Mouse (Mus musculus) neural tube, embryonic 14.5 days (tissue): ENCODE measurements around the gene Cck. TPM values are rescaled to one million over a fixed set of nuclear protein-coding genes. Genes with fewer than 3 reads are reported as not detected.
"Not testable (repeated sequence)": the region's sequence is repeated elsewhere in the genome, so short reads cannot be mapped to it uniquely, and the experiment has no call there.

Experiments used
- ATAC-seq: fragments of 200-750 bp; cut with Nextera tagmentation; 2 replicates; pipeline ENCODE4 v1.8.0; 2017; ENCODE audit warnings: low read depth, mild to moderate bottlenecking, moderate TSS enrichment, moderate library complexity
- H3K27ac ChIP-seq: fragments of 300-500 bp; sonication (generic); 2 replicates; pipeline ENCODE4 v1.5.1; 2014; ENCODE audit warnings: low read depth, mild to moderate bottlenecking, control low read depth, low read length, moderate library complexity, mixed read lengths
- H3K27me3 ChIP-seq: fragments of 300-500 bp; sonication (generic); 2 replicates; pipeline ENCODE4 v1.6.1; 2014; ENCODE audit warnings: low read length; ENCODE audit not compliant: control insufficient read depth, insufficient read depth
- H3K36me3 ChIP-seq: fragments of 300-500 bp; sonication (generic); 2 replicates; pipeline ENCODE4 v1.6.1; 2014; ENCODE audit warnings: low read length, mixed read lengths; ENCODE audit not compliant: control insufficient read depth, insufficient read depth
- H3K4me1 ChIP-seq: fragments of 300-500 bp; sonication (generic); 2 replicates; pipeline ENCODE4 v1.6.1; 2014; ENCODE audit warnings: low read length; ENCODE audit not compliant: control insufficient read depth, insufficient read depth
- H3K4me2 ChIP-seq: fragments of 300-500 bp; sonication (generic); 2 replicates; pipeline ENCODE4 v1.6.1; 2014; ENCODE audit warnings: mild to moderate bottlenecking, low read depth, low read length, control low read depth
- H3K4me3 ChIP-seq: fragments of 300-500 bp; sonication (generic); 2 replicates; pipeline ENCODE4 v1.5.1; 2014; ENCODE audit warnings: low read depth, low read length, control low read depth, mixed read lengths
- H3K9ac ChIP-seq: fragments of 300-500 bp; sonication (generic); replicated peaks from 2 replicates; pipeline ENCODE4 v1.6.1; 2014; ENCODE audit warnings: low read depth, mild to moderate bottlenecking, control low read depth, low read length, mixed read lengths
- H3K9me3 ChIP-seq: fragments of 300-500 bp; sonication (generic); 2 replicates; pipeline ENCODE4 v1.6.1; 2016; ENCODE audit warnings: low read length; ENCODE audit not compliant: control insufficient read depth
- WGBS: fragments of 180-500 bp; shearing (Covaris S2); extraction: QIAGEN DNeasy Blood & Tissue Kit; methylation state at CpG from one replicate; pipeline ENCODE4 v1.1.7; 2014; 5-methylcytosine and 5-hydroxymethylcytosine counted together
- polyA plus RNA-seq: library from polyadenylated mRNA; unstranded; fragments of >200 nt; fragmentation: Nextera tagmentation; extraction: Ambion mirVana; gene quantifications from 2 replicates; pipeline ENCODE4 v1.2.1, GENCODE M21; 2014

The Cck gene
- polyA plus RNA-seq, 1 experiment from 2014 or later = 169 TPM

GRCm38 (mm10) chr9:121474771-121475170, 20.7 kb downstream of the Cck start:
- no peak for ATAC-seq
- peaks cover 16% of the 10 kb centered on the region; the same call in 1 of the 2 replicates for H3K36me3 ChIP-seq
- 88% methylated on average over 5 of the region's 5 CpGs for WGBS

GRCm38 (mm10) chr9:121469711-121470110, 25.8 kb downstream of the Cck start:
- H3K36me3 ChIP-seq = peaks cover 26% of the 10 kb centered on the region; the same call in 1 of the 2 replicates
- no peak overlapping the region for H3K9ac ChIP-seq
- no peak overlapping the region for H3K27ac ChIP-seq
- no peak for ATAC-seq
- H3K9me3 ChIP-seq = no peaks in the 10 kb centered on the region
- 80% methylated on average over 6 of the region's 6 CpGs for WGBS
- no peak overlapping the region for H3K4me2 ChIP-seq
- H3K4me3 ChIP-seq = no peak overlapping the region
- no peaks in the 10 kb centered on the region for H3K27me3 ChIP-seq
- H3K4me1 ChIP-seq = no peaks in the 10 kb centered on the region

More at GRCm38 (mm10) chr9:121474771-121475170, 20.7 kb downstream of the Cck start:
- H3K27me3 ChIP-seq = no peaks in the 10 kb centered on the region
- no peak overlapping the region for H3K4me3 ChIP-seq
- no peak overlapping the region for H3K27ac ChIP-seq
- H3K9me3 ChIP-seq = no peaks in the 10 kb centered on the region
- H3K4me1 ChIP-seq = peaks cover 2% of the 10 kb centered on the region; the same call in 1 of the 2 replicates
- H3K4me2 ChIP-seq = no peak overlapping the region
- H3K9ac ChIP-seq = no peak overlapping the region

- 82% methylated on average over 11 of the region's 11 CpGs for WGBS
- Histone ChIP-seq H3K27ac (no peak overlapping the region), H3K36me3 (peaks cover 18% of the 10 kb centered on the region; the same call in 1 of the 2 replicates), H3K9ac (no peak overlapping the region), H3K4me3 (no peak overlapping the region), H3K4me1 (no peaks in the 10 kb centered on the region), H3K27me3 (no peaks in the 10 kb centered on the region), H3K4me2 (no peak overlapping the region), H3K9me3 (no peaks in the 10 kb centered on the region)
- ATAC-seq = no peak
These were observed 28.0 kb downstream of the Cck start for GRCm38 (mm10) chr9:121467460-121467859.

- Histone ChIP-seq H3K4me1 (no peaks in the 10 kb centered on the region), H3K9ac (no peak overlapping the region), H3K4me3 (no peak overlapping the region), H3K27ac (no peak overlapping the region), H3K9me3 (no peaks in the 10 kb centered on the region), H3K4me2 (no peak overlapping the region), H3K27me3 (no peaks in the 10 kb centered on the region), H3K36me3 (peaks cover 36% of the 10 kb centered on the region)
- WGBS = 80% methylated on average over 15 of the region's 16 CpGs
- ATAC-seq = no peak
These were observed 35.0 kb downstream of the Cck start for GRCm38 (mm10) chr9:121460527-121460926.

- Histone ChIP-seq H3K4me2 (no peak overlapping the region), H3K27me3 (no peaks in the 10 kb centered on the region), H3K9ac (no peak overlapping the region), H3K4me1 (no peaks in the 10 kb centered on the region), H3K36me3 (peaks cover 37% of the 10 kb centered on the region), H3K27ac (no peak overlapping the region), H3K9me3 (no peaks in the 10 kb centered on the region), H3K4me3 (no peak overlapping the region)
- no peak for ATAC-seq
- 81% methylated on average over 2 of the region's 2 CpGs for WGBS
These were observed 35.5 kb downstream of the Cck start for GRCm38 (mm10) chr9:121459950-121460349.

GRCm38 (mm10) chr9:121458466-121458865, 37.0 kb downstream of the Cck start:
- H3K36me3 ChIP-seq = peaks cover 47% of the 10 kb centered on the region
- no peak overlapping the region for H3K27ac ChIP-seq
- H3K4me3 ChIP-seq = no peak overlapping the region
- 34% methylated on average over 8 of the region's 8 CpGs for WGBS
- no peak overlapping the region for H3K4me2 ChIP-seq
- no peak for ATAC-seq
- H3K4me1 ChIP-seq = no peaks in the 10 kb centered on the region
- no peaks in the 10 kb centered on the region for H3K9me3 ChIP-seq
- no peaks in the 10 kb centered on the region for H3K27me3 ChIP-seq
- no peak overlapping the region for H3K9ac ChIP-seq

- 94% methylated on average over 13 of the region's 13 CpGs for WGBS
- Histone ChIP-seq H3K4me3 (no peak overlapping the region), H3K4me2 (no peak overlapping the region), H3K27ac (no peak overlapping the region), H3K27me3 (no peaks in the 10 kb centered on the region), H3K9ac (no peak overlapping the region), H3K36me3 (peaks cover 47% of the 10 kb centered on the region), H3K9me3 (no peaks in the 10 kb centered on the region), H3K4me1 (no peaks in the 10 kb centered on the region)
- no peak for ATAC-seq
These were observed 38.6 kb downstream of the Cck start for GRCm38 (mm10) chr9:121456739-121457515.

- ATAC-seq = no peak
- 91% methylated on average over 3 of the region's 3 CpGs for WGBS
- H3K36me3 ChIP-seq = peaks cover 43% of the 10 kb centered on the region
These were observed 40.6 kb downstream of the Cck start for GRCm38 (mm10) chr9:121454891-121455290.

GRCm38 (mm10) chr9:121452342-121452942, 43.1 kb downstream of the Cck start:
- H3K4me2 ChIP-seq, H3K4me3 ChIP-seq, ATAC-seq, H3K9me3 ChIP-seq, H3K27ac ChIP-seq, H3K27me3 ChIP-seq, H3K4me1 ChIP-seq, H3K9ac ChIP-seq: not testable (repeated sequence)
- WGBS = 34% methylated on average over 9 of the region's 9 CpGs
- H3K36me3 ChIP-seq = peaks cover 47% of the 10 kb centered on the region

More at GRCm38 (mm10) chr9:121454891-121455290, 40.6 kb downstream of the Cck start:
- no peak overlapping the region for H3K27ac ChIP-seq
- H3K9me3 ChIP-seq = no peaks in the 10 kb centered on the region
- no peak overlapping the region for H3K9ac ChIP-seq
- H3K4me3 ChIP-seq = no peak overlapping the region
- no peaks in the 10 kb centered on the region for H3K4me1 ChIP-seq
- no peak overlapping the region for H3K4me2 ChIP-seq
- H3K27me3 ChIP-seq = no peaks in the 10 kb centered on the region
